Mouse (Mus musculus): Measurements from ENCODE around the gene Insl3.

The Insl3 gene

GRCm38 (mm10) chr8:71689028-71689427 is at the start of gene Insl3:
TSS of gene Insl3 (plus strand) at chr8:71689214.
- DNase-seq: no peak

- DNase-seq: no peak
Measured at GRCm38 (mm10) chr8:71639318-71639717, 49.7 kb upstream of the Insl3 start.

- no peak for DNase-seq
Measured at GRCm38 (mm10) chr8:71645510-71645909, 43.5 kb upstream of the Insl3 start.

GRCm38 (mm10) chr8:71654600-71654999 is 34.4 kb upstream of the Insl3 start:
- DNase-seq: peak; percentile 72

- DNase-seq: peak; percentile 41
Measured at GRCm38 (mm10) chr8:71657816-71658215, 31.2 kb upstream of the Insl3 start.

- peak; percentile 37 for DNase-seq
Measured at GRCm38 (mm10) chr8:71658515-71659049, 30.4 kb upstream of the Insl3 start.

GRCm38 (mm10) chr8:71659751-71660150 is 29.3 kb upstream of the Insl3 start:
- DNase-seq: no peak

- peak; percentile 93 for DNase-seq
Measured at GRCm38 (mm10) chr8:71660325-71661120, 28.5 kb upstream of the Insl3 start.

GRCm38 (mm10) chr8:71665331-71666130 is 23.5 kb upstream of the Insl3 start:
- peak; percentile 75 for DNase-seq

GRCm38 (mm10) chr8:71666855-71667254 is 22.2 kb upstream of the Insl3 start:
- no peak for DNase-seq

- DNase-seq: no peak
Measured at GRCm38 (mm10) chr8:71667256-71667655, 21.8 kb upstream of the Insl3 start.

GRCm38 (mm10) chr8:71668220-71668975 is 20.6 kb upstream of the Insl3 start:
- peak; percentile 54 for DNase-seq

- DNase-seq: no peak
Measured at GRCm38 (mm10) chr8:71670198-71670597, 18.8 kb upstream of the Insl3 start.

GRCm38 (mm10) chr8:71670621-71671548 is 18.1 kb upstream of the Insl3 start:
- peak; percentile 58 for DNase-seq

GRCm38 (mm10) chr8:71671549-71671965 is 17.5 kb upstream of the Insl3 start, which contains the start of gene Unc13a:
TSS of gene Unc13a (minus strand) at chr8:71671757.
- DNase-seq: peak; percentile 98

- DNase-seq: no peak
Measured at GRCm38 (mm10) chr8:71672168-71672735, 16.8 kb upstream of the Insl3 start.

- no peak for DNase-seq
Measured at GRCm38 (mm10) chr8:71674071-71674470, 14.9 kb upstream of the Insl3 start.

- no peak for DNase-seq
Measured at GRCm38 (mm10) chr8:71675456-71676019, 13.5 kb upstream of the Insl3 start.

GRCm38 (mm10) chr8:71676020-71676741 is 12.8 kb upstream of the Insl3 start, which contains the start of gene Jak3:
TSS of gene Jak3 (plus strand) at chr8:71676296.
- DNase-seq: peak; percentile 79

GRCm38 (mm10) chr8:71676803-71677202 is 12.2 kb upstream of the Insl3 start:
- no peak for DNase-seq
